Mouse (Mus musculus) cortical plate, adult 2 months (tissue): ENCODE data around the gene Asb18.

Experiments
- CTCF ChIP-seq: fragments of 200-500 bp; IDR thresholded peaks from 2 replicates; pipeline ENCODE4 v1.5.1; 2011; ENCODE audit warnings: mild to moderate bottlenecking, control low read depth, low read length; ENCODE audit not compliant: insufficient read depth; ENCODE audit errors: extremely low read depth
- POLR2A ChIP-seq: fragments of 200-500 bp; IDR thresholded peaks from 2 replicates; pipeline ENCODE4 v1.6.1; 2011; ENCODE audit warnings: mild to moderate bottlenecking, low read length, control low read depth; ENCODE audit not compliant: insufficient read depth; ENCODE audit errors: extremely low read depth

- TF ChIP-seq POLR2A (no peak), CTCF (no peak)
Measured at GRCm38 (mm10) chr1:90050046-90050739, 35.7 kb upstream of the Asb18 start.
